Mouse (Mus musculus) MEL (cell line): ENCODE data around the gene Lsmem1.

Source experiments
- CTCF ChIP-seq, 3 experiments: IDR thresholded peaks in 2 of 3; conservative IDR thresholded peaks in 1 of 3; 2 replicates each; pipeline ENCODE4 v1.5.1; 2011 to 2012; ENCODE audit warnings: low read length in 3 of 3, low read depth in 2 of 3, mild to moderate bottlenecking in 2 of 3, improper control_type of control experiment in 1 of 3, inconsistent platforms in 1 of 3, mixed read lengths in 1 of 3, moderate library complexity in 1 of 3; ENCODE audit not compliant: control insufficient read depth in 1 of 3, insufficient read depth in 1 of 3, poor library complexity in 1 of 3, severe bottlenecking in 1 of 3
- GATA1 ChIP-seq: IDR thresholded peaks from 2 replicates; pipeline ENCODE4 v1.6.1; 2011; ENCODE audit warnings: low read depth, low read length, improper control_type of control experiment
- HCFC1 ChIP-seq: IDR thresholded peaks from 2 replicates; pipeline ENCODE4 v1.6.1; 2012; ENCODE audit warnings: low read depth, mild to moderate bottlenecking, inconsistent platforms, low read length, improper control_type of control experiment, moderate library complexity
- POLR2A ChIP-seq, 2 experiments: IDR thresholded peaks; 2 replicates each; pipeline ENCODE4 v1.6.1; 2011 to 2012; ENCODE audit warnings: low read length in 2 of 2, mild to moderate bottlenecking in 2 of 2, control low read depth in 1 of 2, improper control_type of control experiment in 1 of 2, low read depth in 1 of 2, moderate library complexity in 1 of 2; ENCODE audit not compliant: control insufficient read depth in 1 of 2, insufficient read depth in 1 of 2, poor library complexity in 1 of 2
- POLR2AphosphoS5 ChIP-seq: IDR thresholded peaks from 2 replicates; pipeline ENCODE4 v1.6.1; 2012; ENCODE audit warnings: low read depth, borderline replicate concordance, mild to moderate bottlenecking, inconsistent platforms, low read length, moderate library complexity, mixed read lengths
- TCF12 ChIP-seq: IDR thresholded peaks from 2 replicates; pipeline ENCODE4 v1.6.1; 2014; ENCODE audit warnings: low read depth, mild to moderate bottlenecking, inconsistent platforms, low read length, improper control_type of control experiment, moderate library complexity
- ZC3H11A ChIP-seq: IDR thresholded peaks from 2 replicates; pipeline ENCODE4 v1.6.1; 2012; ENCODE audit warnings: low read depth, mild to moderate bottlenecking, inconsistent platforms, low read length, improper control_type of control experiment
- ZMIZ1 ChIP-seq: IDR thresholded peaks from 2 replicates; pipeline ENCODE4 v1.6.1; 2012; ENCODE audit warnings: low read depth, mild to moderate bottlenecking, inconsistent platforms, low read length, improper control_type of control experiment, moderate library complexity

DNA sequence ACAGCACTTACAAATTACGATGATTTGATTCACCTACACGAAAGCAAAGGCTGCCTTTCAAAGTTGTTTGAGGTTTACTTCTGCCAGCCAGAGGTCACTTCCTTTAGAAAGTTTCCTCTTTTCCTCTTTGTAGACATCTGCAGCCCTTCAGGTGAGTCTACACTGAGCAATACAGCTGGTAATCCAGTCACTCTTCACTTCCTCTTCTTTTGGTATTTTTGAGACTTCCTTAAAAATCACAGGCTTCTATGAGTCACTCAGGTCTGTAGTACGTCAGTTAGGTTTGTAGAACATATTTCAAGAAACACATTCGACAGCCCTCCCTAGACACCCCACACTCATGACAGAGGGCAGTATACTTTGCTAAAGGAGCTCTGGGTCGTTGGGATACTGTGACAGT lies 58.6 kb downstream of the Lsmem1 start:
- no peak for TF ChIP-seq ZC3H11A
- TF ChIP-seq ZMIZ1: no peak
- no peak for TF ChIP-seq TCF12
- no peak for TF ChIP-seq POLR2A (IDR thresholded peaks at IDR 0.05; ENCODE audit: control insufficient read depth in 1 of 2, insufficient read depth in 1 of 2, low read depth in 1 of 2, low read length in 2 of 2, poor library complexity in 1 of 2)
- no peak for TF ChIP-seq CTCF (IDR thresholded peaks at IDR 0.05 in 2 of 3, conservative IDR thresholded peaks at IDR 0.05 in 1 of 3; ENCODE audit: control insufficient read depth in 1 of 3, insufficient read depth in 1 of 3, low read depth in 2 of 3, low read length in 3 of 3, poor library complexity in 1 of 3, severe bottlenecking in 1 of 3)
- TF ChIP-seq POLR2AphosphoS5: no peak
- no peak for TF ChIP-seq GATA1
- no peak for TF ChIP-seq HCFC1
